Mouse (Mus musculus) kidney, adult 2 months (tissue): ENCODE results near the gene Rab37.

ENCODE experiments used
- CTCF ChIP-seq: fragments of 200-500 bp; conservative IDR thresholded peaks from 2 replicates; pipeline ENCODE4 v1.5.1; 2011; ENCODE audit warnings: low read depth, mild to moderate bottlenecking, control low read depth, low read length, moderate library complexity, mixed read lengths; ENCODE audit not compliant: insufficient read depth, insufficient read length
- POLR2A ChIP-seq: fragments of 200-500 bp; IDR thresholded peaks from one replicate; pipeline ENCODE4 v1.6.1; 2011; ENCODE audit warnings: low read depth, low read length, control low read depth

DNA sequence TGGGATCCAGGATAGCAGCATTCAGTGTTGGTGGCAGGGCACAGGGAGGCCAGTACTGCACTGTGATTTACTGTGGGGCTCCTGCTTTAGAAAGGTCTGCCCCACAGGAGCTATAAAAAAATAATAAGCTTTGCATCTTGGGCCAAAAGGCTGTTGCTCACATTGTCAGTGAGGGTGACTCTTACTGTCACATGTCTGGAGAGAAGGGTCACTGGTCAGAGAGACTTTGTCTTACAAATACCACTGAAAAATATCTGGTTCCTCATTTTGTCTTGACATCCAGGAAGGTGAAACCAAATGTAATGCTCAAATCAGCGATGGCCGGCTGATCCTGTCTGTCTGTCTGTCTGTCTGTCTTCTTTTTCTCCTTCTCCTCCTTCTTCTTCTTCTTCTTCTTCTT is 50.7 kb downstream of the Rab37 start:
- TF ChIP-seq CTCF, result no peak
- no peak for TF ChIP-seq POLR2A
